Mouse (Mus musculus) C2C12 (cell line): ENCODE measurements around the gene Zmym6.

Experiments used
- CEBPB ChIP-seq: IDR thresholded peaks from one replicate; pipeline ENCODE4 v1.6.1; 2011; ENCODE audit warnings: low read depth, mild to moderate bottlenecking, control low read depth, moderate library complexity
- CTCF ChIP-seq: IDR thresholded peaks from one replicate; pipeline ENCODE4 v1.5.1; 2011; ENCODE audit not compliant: control insufficient read depth, insufficient read depth, insufficient read length
- FOSL1 ChIP-seq: IDR thresholded peaks from one replicate; pipeline ENCODE4 v1.8.0; 2011; ENCODE audit warnings: mild to moderate bottlenecking, low read length; ENCODE audit not compliant: poor library complexity, insufficient read depth, severe bottlenecking
- MAX ChIP-seq: IDR thresholded peaks from one replicate; pipeline ENCODE4 v1.6.1; 2011; ENCODE audit warnings: mild to moderate bottlenecking, control low read depth
- MYOD1 ChIP-seq: IDR thresholded peaks from one replicate; pipeline ENCODE4 v1.6.1; 2011; ENCODE audit warnings: low read depth; ENCODE audit not compliant: control insufficient read depth, insufficient read length
- MYOG ChIP-seq: IDR thresholded peaks from one replicate; pipeline ENCODE4 v1.6.1; 2011; ENCODE audit not compliant: control insufficient read depth, insufficient read length; ENCODE audit errors: extremely low read depth
- USF1 ChIP-seq: IDR thresholded peaks from one replicate; pipeline ENCODE4 v1.6.1; 2011; ENCODE audit warnings: low read depth, mild to moderate bottlenecking, control low read depth, moderate library complexity

DNA sequence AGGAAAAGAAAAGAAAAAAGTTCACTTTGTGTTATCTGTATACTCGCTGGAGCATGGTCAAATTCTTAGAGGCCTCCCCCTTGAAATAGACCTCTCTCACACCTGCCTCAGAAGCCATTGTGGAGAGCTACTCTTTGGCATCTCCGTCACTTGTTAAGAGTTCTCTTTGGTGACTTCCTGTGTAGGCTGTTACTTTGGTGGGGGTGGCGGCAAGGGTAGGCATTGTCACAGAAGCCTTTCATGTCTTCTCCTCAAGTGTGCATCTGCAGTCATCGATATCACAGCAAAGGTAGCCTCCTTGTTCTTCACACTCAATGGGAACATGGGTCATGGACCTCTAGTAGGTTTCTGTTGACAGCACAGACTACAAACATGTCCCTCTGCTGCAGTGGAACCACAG is 17.9 kb downstream of the Zmym6 start:
- no peak for TF ChIP-seq CTCF
- TF ChIP-seq CEBPB, result no peak
- TF ChIP-seq USF1, result no peak
- no peak for TF ChIP-seq MAX
- no peak for TF ChIP-seq MYOD1
- TF ChIP-seq MYOG, result no peak
- TF ChIP-seq FOSL1, result no peak
